Mouse (Mus musculus) thymus, adult 2 months (tissue): Measurements from ENCODE around the gene Utrn.

ENCODE experiments used
- CTCF ChIP-seq: fragments of 200-500 bp; IDR thresholded peaks from 2 replicates; pipeline ENCODE4 v1.5.1; 2012; ENCODE audit warnings: mild to moderate bottlenecking, control low read depth, low read length, moderate library complexity, borderline replicate concordance; ENCODE audit not compliant: control insufficient read depth, poor library complexity, insufficient read depth; ENCODE audit errors: extremely low read depth
- POLR2A ChIP-seq: fragments of 200-500 bp; IDR thresholded peaks from 2 replicates; pipeline ENCODE4 v1.6.1; 2012; ENCODE audit warnings: mild to moderate bottlenecking, low read length, control low read depth, moderate library complexity; ENCODE audit not compliant: control insufficient read depth, poor library complexity, insufficient read depth; ENCODE audit errors: extremely low read depth

GRCm38 (mm10) chr10:12652988-12653387 is 216.2 kb downstream of the Utrn start:
- no peak for TF ChIP-seq CTCF
- TF ChIP-seq POLR2A: no peak
